Mouse (Mus musculus): ENCODE measurements around the gene Skint3. TPM values are rescaled to one million over a fixed set of nuclear protein-coding genes. Genes with fewer than 3 reads are reported as not detected.

Gene Skint3
- polyA plus RNA-seq (2015; fragmentation: Nextera tagmentation; extraction: Ambion mirVana), result 0.05 and 0.06 TPM in 2 replicates

DNA sequence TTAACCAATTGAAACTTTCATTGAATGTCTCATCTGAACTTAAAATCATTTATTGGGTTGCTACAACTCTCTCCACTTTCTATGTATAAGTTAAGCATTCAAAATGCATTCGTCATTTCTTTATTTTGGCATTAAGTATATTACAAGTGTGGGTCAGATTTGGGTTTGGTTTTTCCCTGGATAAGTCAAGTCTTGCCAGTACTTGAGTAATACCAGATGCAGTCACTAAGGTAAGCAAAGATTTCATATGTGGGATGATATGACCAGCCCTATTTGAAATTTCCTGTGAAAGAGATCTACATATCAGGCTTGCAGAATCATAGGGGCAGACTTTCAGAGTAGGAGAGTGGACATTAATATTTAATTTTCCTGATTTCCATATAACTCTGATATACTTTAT lies at the start of gene Skint3:
TSS of gene Skint3 (plus strand) at position 301 of the 400 bp plus-strand sequence.
- WGBS (ENCODE audit: insufficient replicate concordance), result 68% methylated on average over 1 of the region's 1 CpGs
- Histone ChIP-seq H3K4me2 (ENCODE audit: low read depth, low read length) (no peak within 1 kb of the TSS), H3K27ac (ENCODE audit: low read depth) (no peak within 1 kb of the TSS), H3K27me3 (ENCODE audit: insufficient read depth, low read length) (no peaks in the 10 kb centered on the region), H3K36me3 (replicated peaks; ENCODE audit: insufficient read depth, low read length) (no peaks in the 10 kb centered on the region), H3K4me1 (ENCODE audit: insufficient read depth) (no peaks in the 10 kb centered on the region), H3K4me3 (ENCODE audit: low read depth, low read length) (no peak within 1 kb of the TSS), H3K9me3 (ENCODE audit: low read length) (no peaks in the 10 kb centered on the region), H3K9ac (replicated peaks) (no peak within 1 kb of the TSS)
- TF ChIP-seq EP300 (IDR thresholded peaks at IDR 0.05; ENCODE audit: low read depth), result no peak
- TF ChIP-seq CTCF (IDR thresholded peaks at IDR 0.05; ENCODE audit: low read depth), result no peak
- ATAC-seq (no peak), DNase-seq (no peak)

DNA sequence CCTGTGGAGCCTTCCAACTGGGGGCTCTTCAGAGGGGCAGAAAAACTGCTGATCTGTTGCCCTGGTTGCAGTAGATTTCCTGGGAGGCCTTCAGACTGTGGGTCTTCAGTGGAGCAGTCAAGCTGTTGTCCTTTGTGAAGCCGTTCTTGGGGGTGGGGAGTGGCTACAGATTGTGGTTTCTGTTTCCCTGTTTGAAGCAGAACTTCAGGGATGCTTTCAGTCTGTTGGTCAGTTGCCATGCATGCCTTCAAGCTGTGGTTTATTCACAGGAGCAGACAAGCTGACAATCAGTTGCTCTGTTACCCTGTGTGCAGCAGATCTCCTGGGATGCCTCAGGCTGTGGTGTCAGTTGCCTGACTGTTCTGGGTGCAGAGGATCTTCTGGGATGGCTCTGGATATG lies 11.4 kb downstream of the Skint3 start:
- no peaks in the 10 kb centered on the region for H3K9me3 ChIP-seq (ENCODE audit: low read length)
- no peak overlapping the region for H3K4me2 ChIP-seq (ENCODE audit: low read depth, low read length)
- H3K27ac ChIP-seq (ENCODE audit: low read depth), result no peak overlapping the region
- TF ChIP-seq CTCF (IDR thresholded peaks at IDR 0.05; ENCODE audit: low read depth), result no peak
- no peak for TF ChIP-seq EP300 (IDR thresholded peaks at IDR 0.05; ENCODE audit: low read depth)
- 46% methylated on average over 1 of the region's 1 CpGs for WGBS (ENCODE audit: insufficient replicate concordance)
- H3K4me3 ChIP-seq (ENCODE audit: low read depth, low read length), result no peak overlapping the region
- DNase-seq (no peak), ATAC-seq (no peak)
- no peak overlapping the region for H3K9ac ChIP-seq (replicated peaks)
- H3K27me3 ChIP-seq (ENCODE audit: insufficient read depth, low read length), result no peaks in the 10 kb centered on the region
- no peaks in the 10 kb centered on the region for H3K4me1 ChIP-seq (ENCODE audit: insufficient read depth)
- H3K36me3 ChIP-seq (replicated peaks; ENCODE audit: insufficient read depth, low read length), result no peaks in the 10 kb centered on the region

DNA sequence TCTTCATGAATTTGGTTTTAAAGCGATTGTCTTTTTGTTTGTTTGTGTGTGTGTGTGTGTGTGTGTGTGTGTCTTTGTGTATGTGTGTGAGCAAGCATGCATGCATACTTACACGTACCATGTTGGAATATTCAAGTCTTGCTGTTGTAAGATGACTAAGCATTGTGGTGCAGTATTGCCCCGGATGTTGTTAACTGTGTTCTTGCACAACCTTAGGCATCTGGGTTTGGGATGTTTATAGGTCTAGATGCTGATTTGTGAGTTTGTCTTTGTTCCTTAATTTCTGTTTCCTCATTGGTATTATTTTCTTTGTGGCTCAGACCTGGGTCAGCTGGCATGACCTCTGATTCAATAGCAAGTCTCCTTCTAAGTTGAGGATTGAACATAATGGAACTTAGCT lies 11.9 kb downstream of the Skint3 start:
- H3K27me3 ChIP-seq (ENCODE audit: insufficient read depth, low read length), result no peaks in the 10 kb centered on the region
- no peak overlapping the region for H3K4me2 ChIP-seq (ENCODE audit: low read depth, low read length)
- H3K9ac ChIP-seq (replicated peaks), result no peak overlapping the region
- DNase-seq (no peak), ATAC-seq (no peak)
- WGBS (ENCODE audit: insufficient replicate concordance), result 82% methylated on average over 3 of the region's 3 CpGs
- H3K4me3 ChIP-seq (ENCODE audit: low read depth, low read length), result no peak overlapping the region
- no peak overlapping the region for H3K27ac ChIP-seq (ENCODE audit: low read depth)
- no peaks in the 10 kb centered on the region for H3K9me3 ChIP-seq (ENCODE audit: low read length)
- H3K36me3 ChIP-seq (replicated peaks; ENCODE audit: insufficient read depth, low read length), result no peaks in the 10 kb centered on the region
- TF ChIP-seq CTCF (IDR thresholded peaks at IDR 0.05; ENCODE audit: low read depth) (no peak), EP300 (IDR thresholded peaks at IDR 0.05; ENCODE audit: low read depth) (no peak)
- no peaks in the 10 kb centered on the region for H3K4me1 ChIP-seq (ENCODE audit: insufficient read depth)

DNA sequence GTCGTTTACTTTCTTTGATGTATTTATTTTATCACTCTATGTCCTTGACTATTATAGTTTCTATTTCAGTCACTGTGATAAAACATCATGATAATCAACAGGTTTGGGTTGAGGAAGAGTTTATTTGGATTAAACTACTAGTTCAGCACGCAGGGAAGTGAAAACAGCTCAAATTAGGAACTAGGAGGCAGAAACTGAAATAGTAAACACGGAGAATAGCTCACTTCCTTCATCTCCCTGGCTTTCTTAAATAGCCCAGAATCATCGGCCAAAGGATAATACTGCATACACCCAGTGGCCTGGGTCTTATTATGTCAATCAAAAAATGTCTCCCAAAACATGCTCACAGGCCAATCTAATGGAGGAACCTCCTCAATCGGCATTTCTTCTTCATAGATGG lies 24.0 kb downstream of the Skint3 start:
- no peak overlapping the region for H3K4me2 ChIP-seq (ENCODE audit: low read depth, low read length)
- H3K4me3 ChIP-seq (ENCODE audit: low read depth, low read length), result no peak overlapping the region
- no peaks in the 10 kb centered on the region for H3K27me3 ChIP-seq (ENCODE audit: insufficient read depth, low read length)
- TF ChIP-seq EP300 (IDR thresholded peaks at IDR 0.05; ENCODE audit: low read depth), result no peak
- no peak for TF ChIP-seq CTCF (IDR thresholded peaks at IDR 0.05; ENCODE audit: low read depth)
- no peak overlapping the region for H3K27ac ChIP-seq (ENCODE audit: low read depth)
- no peak for ATAC-seq
- 64% methylated on average over 5 of the region's 5 CpGs for WGBS (ENCODE audit: insufficient replicate concordance)
- H3K36me3 ChIP-seq (replicated peaks; ENCODE audit: insufficient read depth, low read length), result no peaks in the 10 kb centered on the region
- H3K4me1 ChIP-seq (ENCODE audit: insufficient read depth), result no peaks in the 10 kb centered on the region
- no peaks in the 10 kb centered on the region; the same call in 1 of the 2 replicates for H3K9me3 ChIP-seq (ENCODE audit: low read length)
- no peak overlapping the region for H3K9ac ChIP-seq (replicated peaks)
- DNase-seq, result no peak

DNA sequence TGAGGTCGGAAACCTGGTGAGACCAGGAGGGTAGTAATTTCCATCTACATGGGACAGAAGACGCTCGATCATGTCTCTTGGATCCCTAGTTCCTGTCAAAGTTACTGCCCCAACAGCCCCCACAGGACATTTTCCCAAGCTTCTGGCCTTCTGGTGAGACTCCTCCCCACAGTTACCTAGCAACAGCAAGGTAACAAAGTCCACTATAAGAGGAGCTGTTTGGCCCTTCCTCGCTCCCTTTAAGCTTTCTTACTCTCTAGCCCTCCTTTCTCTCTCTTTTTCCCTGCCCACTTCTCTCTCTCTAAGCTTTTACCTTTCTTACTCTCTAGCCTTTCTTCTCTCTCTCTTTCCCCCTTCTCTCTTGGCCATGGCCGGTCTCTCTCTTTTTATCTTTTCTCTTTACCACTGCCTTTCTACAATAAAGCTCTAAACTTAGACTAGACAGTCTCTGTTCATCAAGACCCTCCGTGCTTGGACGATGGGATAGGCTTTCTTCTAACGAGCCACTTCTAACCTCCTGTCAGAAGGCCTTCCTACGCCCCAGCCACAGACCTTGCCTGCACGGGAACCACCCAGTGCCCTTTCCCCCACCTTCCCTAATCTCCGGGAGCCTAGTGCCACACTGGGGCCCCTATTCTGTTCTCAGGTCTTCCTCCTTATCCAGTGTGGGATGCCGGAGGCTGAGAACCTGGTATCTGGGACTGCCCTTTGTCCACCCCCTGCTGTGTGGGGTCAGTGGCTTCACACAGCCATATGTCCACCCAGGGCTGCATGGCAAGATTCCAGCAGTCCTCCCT lies 55.3 kb downstream of the Skint3 start:
- no peaks in the 10 kb centered on the region for H3K4me1 ChIP-seq (ENCODE audit: insufficient read depth)
- no peak overlapping the region for H3K9ac ChIP-seq (replicated peaks)
- 72% methylated on average over 12 of the region's 12 CpGs for WGBS (ENCODE audit: insufficient replicate concordance)
- no peak for DNase-seq
- H3K27ac ChIP-seq (ENCODE audit: low read depth), result no peak overlapping the region
- no peaks in the 10 kb centered on the region for H3K27me3 ChIP-seq (ENCODE audit: insufficient read depth, low read length)
- TF ChIP-seq CTCF (IDR thresholded peaks at IDR 0.05; ENCODE audit: low read depth) (no peak), EP300 (IDR thresholded peaks at IDR 0.05; ENCODE audit: low read depth) (no peak)
- H3K4me3 ChIP-seq (ENCODE audit: low read depth, low read length), result no peak overlapping the region
- ATAC-seq, result no peak
- no peak overlapping the region for H3K4me2 ChIP-seq (ENCODE audit: low read depth, low read length)
- 0 out of 2 replicates have a peak, but pooled peaks cover 3% of the 10 kb centered on the region for H3K9me3 ChIP-seq (ENCODE audit: low read length)
- no peaks in the 10 kb centered on the region for H3K36me3 ChIP-seq (replicated peaks; ENCODE audit: insufficient read depth, low read length)

DNA sequence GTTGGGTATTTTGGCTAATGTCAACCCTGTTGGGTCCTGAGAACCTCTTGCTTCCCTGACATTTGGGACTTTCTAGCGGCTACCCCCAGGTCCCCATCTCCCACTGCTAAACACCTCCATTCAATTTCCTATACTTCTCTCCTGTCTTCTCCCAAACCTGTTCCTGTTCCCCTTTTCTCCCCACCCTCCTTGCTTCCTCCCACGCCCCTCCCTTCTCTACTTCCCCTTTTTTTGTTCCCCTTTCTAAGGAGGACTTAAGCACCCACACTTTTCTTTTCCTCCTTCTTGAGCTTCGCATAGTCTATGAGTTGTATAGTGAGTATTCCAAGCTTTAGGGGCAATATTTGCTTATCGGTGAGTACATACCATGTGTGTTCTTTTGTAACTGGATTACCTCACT lies 56.4 kb downstream of the Skint3 start:
- no peak for TF ChIP-seq CTCF (IDR thresholded peaks at IDR 0.05; ENCODE audit: low read depth)
- no peak for TF ChIP-seq EP300 (IDR thresholded peaks at IDR 0.05; ENCODE audit: low read depth)
- WGBS (ENCODE audit: insufficient replicate concordance), result 43% methylated on average over 4 of the region's 4 CpGs

More for the DNA sequence above, 56.4 kb downstream of the Skint3 start:
- Histone ChIP-seq H3K36me3 (replicated peaks; ENCODE audit: insufficient read depth, low read length) (no peaks in the 10 kb centered on the region), H3K27ac (ENCODE audit: low read depth) (no peak overlapping the region), H3K9me3 (ENCODE audit: low read length) (0 out of 2 replicates have a peak, but pooled peaks cover 3% of the 10 kb centered on the region), H3K4me1 (ENCODE audit: insufficient read depth) (no peaks in the 10 kb centered on the region), H3K27me3 (ENCODE audit: insufficient read depth, low read length) (no peaks in the 10 kb centered on the region), H3K9ac (replicated peaks) (no peak overlapping the region), H3K4me3 (ENCODE audit: low read depth, low read length) (no peak overlapping the region), H3K4me2 (ENCODE audit: low read depth, low read length) (no peak overlapping the region)
- no peak for DNase-seq
- 0 out of 2 replicates have a peak, but pooled peaks have one; percentile 15 for ATAC-seq
